Mouse (Mus musculus) heart, postnatal 0 days (tissue): ENCODE measurements around the gene Psmc2. TPM values are rescaled to one million over a fixed set of nuclear protein-coding genes. Genes with fewer than 3 reads are reported as not detected.

Experiments used
- ATAC-seq: fragments of 200-750 bp; cut with Nextera tagmentation; 2 replicates; pipeline ENCODE4 v1.8.0; 2017; ENCODE audit warnings: low read depth, moderate number of reproducible peaks, moderate library complexity; ENCODE audit not compliant: insufficient read depth
- DNase-seq: peaks from one replicate; pipeline ENCODE4 v3.0.0-alpha.2; 2016; ENCODE audit warnings: low spot score
- H3K27ac ChIP-seq: fragments of 300-500 bp; sonication (generic); 2 replicates; pipeline ENCODE4 v1.5.1; 2014; ENCODE audit warnings: low read depth, mild to moderate bottlenecking
- H3K27me3 ChIP-seq: fragments of 300-500 bp; sonication (generic); 2 replicates; pipeline ENCODE4 v1.6.1; 2014; ENCODE audit warnings: low read length, mixed read lengths; ENCODE audit not compliant: control insufficient read depth, insufficient read depth
- H3K36me3 ChIP-seq: fragments of 300-500 bp; sonication (generic); replicated peaks from 2 replicates; pipeline ENCODE4 v1.6.1; 2014; ENCODE audit warnings: low read length, mixed read lengths; ENCODE audit not compliant: control insufficient read depth, insufficient read depth
- H3K4me1 ChIP-seq: fragments of 300-500 bp; sonication (generic); 2 replicates; pipeline ENCODE4 v1.6.1; 2014; ENCODE audit warnings: antibody characterized with exemption; ENCODE audit not compliant: control insufficient read depth, insufficient read depth
- H3K4me2 ChIP-seq: fragments of 300-500 bp; sonication (generic); 2 replicates; pipeline ENCODE4 v1.6.1; 2014; ENCODE audit warnings: low read depth, mild to moderate bottlenecking, low read length, moderate library complexity
- H3K4me3 ChIP-seq: fragments of 300-500 bp; sonication (generic); 2 replicates; pipeline ENCODE4 v1.5.1; 2014; ENCODE audit warnings: low read depth, low read length
- H3K9ac ChIP-seq: fragments of 300-500 bp; sonication (generic); replicated peaks from 2 replicates; pipeline ENCODE4 v1.6.1; 2014; ENCODE audit warnings: low read depth, low read length, mixed read lengths
- H3K9me3 ChIP-seq: fragments of 300-500 bp; sonication (generic); replicated peaks from 2 replicates; pipeline ENCODE4 v1.6.1; 2016; ENCODE audit warnings: low read length; ENCODE audit not compliant: control insufficient read depth
- CTCF ChIP-seq: IDR thresholded peaks from 2 replicates; pipeline ENCODE4 v1.5.1; 2016; ENCODE audit warnings: antibody characterized with exemption, control low read depth, low read depth
- EP300 ChIP-seq: IDR thresholded peaks from 2 replicates; pipeline ENCODE4 v1.6.1; 2016; ENCODE audit warnings: antibody characterized with exemption, low read depth
- WGBS: fragments of 180-500 bp; shearing (Covaris S2); extraction: QIAGEN DNeasy Blood & Tissue Kit; methylation state at CpG from one replicate; pipeline ENCODE4 v1.1.7; 2014; 5-methylcytosine and 5-hydroxymethylcytosine counted together
- polyA plus RNA-seq: library from polyadenylated mRNA; unstranded; fragments of >200 nt; fragmentation: Nextera tagmentation; extraction: Ambion mirVana; gene quantifications from 2 replicates; pipeline ENCODE4 v1.2.1, GENCODE M21; 2015
- total RNA-seq: library from RNA; depleted of rRNA; stranded (reverse); fragments of >200 nt; gene quantifications from 2 replicates; pipeline ENCODE4 v1.2.3, GENCODE M21; 2014; ENCODE audit warnings: low replicate concordance

Gene Psmc2
- total and polyA plus RNA-seq, 2 experiments from 2014 or later, result 32.7 to 152 TPM

- no peak overlapping the region for H3K9ac ChIP-seq
- no peak overlapping the region for H3K4me3 ChIP-seq
- WGBS, result 86% methylated on average over 6 of the region's 6 CpGs
- H3K36me3 ChIP-seq, result peaks cover 64% of the 10 kb centered on the region
- H3K27me3 ChIP-seq, result no peaks in the 10 kb centered on the region
- no peaks in the 10 kb centered on the region for H3K9me3 ChIP-seq
- DNase-seq (no peak), ATAC-seq (no peak)
- no peak overlapping the region for H3K27ac ChIP-seq
- H3K4me2 ChIP-seq, result no peak overlapping the region
- no peaks in the 10 kb centered on the region for H3K4me1 ChIP-seq
- no peak for TF ChIP-seq CTCF
- TF ChIP-seq EP300, result no peak
Measured at GRCm38 (mm10) chr5:21769841-21770240, 15.2 kb upstream of the Psmc2 start.

- Histone ChIP-seq H3K4me3 (no peak overlapping the region), H3K27ac (no peak overlapping the region), H3K4me1 (no peaks in the 10 kb centered on the region), H3K9me3 (no peaks in the 10 kb centered on the region), H3K4me2 (no peak overlapping the region), H3K9ac (no peak overlapping the region), H3K36me3 (peaks cover 63% of the 10 kb centered on the region), H3K27me3 (no peaks in the 10 kb centered on the region)
- DNase-seq (no peak), ATAC-seq (no peak)
- TF ChIP-seq EP300 (no peak), CTCF (no peak)
- WGBS, result 91% methylated on average over 6 of the region's 6 CpGs
Measured at GRCm38 (mm10) chr5:21776491-21776890, 8.6 kb upstream of the Psmc2 start.

GRCm38 (mm10) chr5:21784161-21785052, 676 bp upstream of the Psmc2 start:
- DNase-seq (no peak), ATAC-seq (peak; percentile 24)
- Histone ChIP-seq H3K9ac (peak overlapping the region; percentile 75), H3K27me3 (no peaks in the 10 kb centered on the region), H3K4me2 (peak overlapping the region; percentile 93), H3K4me3 (peak overlapping the region; percentile 97), H3K36me3 (peaks cover 29% of the 10 kb centered on the region), H3K4me1 (0 out of 2 replicates have a peak, but pooled peaks cover 10% of the 10 kb centered on the region), H3K27ac (peak overlapping the region; percentile 66), H3K9me3 (no peaks in the 10 kb centered on the region)
- under 1% methylated on average over 51 of the region's 51 CpGs for WGBS
- TF ChIP-seq CTCF (no peak), EP300 (no peak)

GRCm38 (mm10) chr5:21785776-21786175, 693 bp downstream of the Psmc2 start:
- Histone ChIP-seq H3K27ac (peak overlapping the region; percentile 92), H3K4me1 (0 out of 2 replicates have a peak, but pooled peaks cover 10% of the 10 kb centered on the region), H3K4me3 (no peak overlapping the region), H3K9ac (no peak overlapping the region), H3K36me3 (peaks cover 27% of the 10 kb centered on the region), H3K27me3 (no peaks in the 10 kb centered on the region), H3K9me3 (no peaks in the 10 kb centered on the region), H3K4me2 (peak overlapping the region; percentile 93)
- TF ChIP-seq CTCF (no peak), EP300 (no peak)
- no peak for ATAC-seq
- 78% methylated on average over 7 of the region's 7 CpGs for WGBS
- no peak for DNase-seq

- Histone ChIP-seq H3K27ac (peak overlapping the region; percentile 92), H3K4me1 (0 out of 2 replicates have a peak, but pooled peaks cover 10% of the 10 kb centered on the region), H3K4me3 (peak overlapping the region; percentile 92), H3K27me3 (no peaks in the 10 kb centered on the region), H3K9me3 (no peaks in the 10 kb centered on the region), H3K36me3 (peaks cover 25% of the 10 kb centered on the region), H3K4me2 (peak overlapping the region; percentile 93), H3K9ac (peak overlapping the region; percentile 96)
- TF ChIP-seq CTCF (no peak), EP300 (0 out of 2 replicates have a peak, but pooled peaks have one; percentile 54)
- WGBS, result 2% methylated on average over 46 of the region's 51 CpGs
- peak; percentile 88 for DNase-seq
- ATAC-seq, result peak; percentile 89
Measured at GRCm38 (mm10) chr5:21786258-21787185, 1.4 kb downstream of the Psmc2 start.
